Mouse (Mus musculus) intestine, embryonic 14.5 days (tissue): ENCODE measurements around the gene Mtfp1. TPM values are rescaled to one million over a fixed set of nuclear protein-coding genes. Genes with fewer than 3 reads are reported as not detected.
A peak's percentile ranks its signal among the peaks of the same experiment; 100 is the strongest.

Experiments
- ATAC-seq: fragments of 200-750 bp; cut with Nextera tagmentation; replicated peaks from 2 replicates; pipeline ENCODE4 v1.8.0; 2017; ENCODE audit warnings: low read depth, moderate number of reproducible peaks, moderate TSS enrichment, moderate library complexity; ENCODE audit not compliant: low FRiP score, low TSS enrichment
- DNase-seq: peaks from one replicate; pipeline ENCODE4 v3.0.0-alpha.2; 2018; ENCODE audit warnings: low spot score
- H3K27ac ChIP-seq: fragments of 300-500 bp; sonication (generic); 2 replicates; pipeline ENCODE4 v1.5.1; 2014; ENCODE audit warnings: low read depth, mild to moderate bottlenecking, control low read depth
- H3K27me3 ChIP-seq: fragments of 300-500 bp; sonication (generic); replicated peaks from 2 replicates; pipeline ENCODE4 v1.6.1; 2014; ENCODE audit warnings: low read length, control low read depth; ENCODE audit not compliant: control insufficient read depth, insufficient read depth
- H3K36me3 ChIP-seq: fragments of 300-500 bp; sonication (generic); 2 replicates; pipeline ENCODE4 v1.6.1; 2014; ENCODE audit warnings: low read length, control low read depth; ENCODE audit not compliant: control insufficient read depth, insufficient read depth
- H3K4me1 ChIP-seq: fragments of 300-500 bp; sonication (generic); replicated peaks from 2 replicates; pipeline ENCODE4 v1.6.1; 2014; ENCODE audit warnings: low read length, control low read depth, mixed read lengths; ENCODE audit not compliant: control insufficient read depth, insufficient read depth
- H3K4me2 ChIP-seq: fragments of 300-500 bp; sonication (generic); 2 replicates; pipeline ENCODE4 v1.6.1; 2014; ENCODE audit warnings: low read length
- H3K4me3 ChIP-seq: fragments of 300-500 bp; sonication (generic); 2 replicates; pipeline ENCODE4 v1.5.1; 2014; ENCODE audit warnings: low read depth, low read length, control low read depth, mixed read lengths
- H3K9ac ChIP-seq: fragments of 300-500 bp; sonication (generic); 2 replicates; pipeline ENCODE4 v1.6.1; 2014; ENCODE audit warnings: mild to moderate bottlenecking, low read length
- H3K9me3 ChIP-seq: fragments of 300-500 bp; sonication (generic); 2 replicates; pipeline ENCODE4 v1.6.1; 2016; ENCODE audit warnings: low read length, control low read depth; ENCODE audit not compliant: control insufficient read depth
- WGBS: fragments of 180-500 bp; shearing (Covaris S2); extraction: QIAGEN DNeasy Blood & Tissue Kit; methylation state at CpG from one replicate; pipeline ENCODE4 v1.1.7; 2014; 5-methylcytosine and 5-hydroxymethylcytosine counted together
- polyA plus RNA-seq: library from polyadenylated mRNA; unstranded; fragments of >200 nt; fragmentation: Nextera tagmentation; extraction: Ambion mirVana; gene quantifications from 2 replicates; pipeline ENCODE4 v1.2.1, GENCODE M21; 2014

The Mtfp1 gene
- polyA plus RNA-seq, 1 experiment from 2014 or later: 25.2 TPM

DNA sequence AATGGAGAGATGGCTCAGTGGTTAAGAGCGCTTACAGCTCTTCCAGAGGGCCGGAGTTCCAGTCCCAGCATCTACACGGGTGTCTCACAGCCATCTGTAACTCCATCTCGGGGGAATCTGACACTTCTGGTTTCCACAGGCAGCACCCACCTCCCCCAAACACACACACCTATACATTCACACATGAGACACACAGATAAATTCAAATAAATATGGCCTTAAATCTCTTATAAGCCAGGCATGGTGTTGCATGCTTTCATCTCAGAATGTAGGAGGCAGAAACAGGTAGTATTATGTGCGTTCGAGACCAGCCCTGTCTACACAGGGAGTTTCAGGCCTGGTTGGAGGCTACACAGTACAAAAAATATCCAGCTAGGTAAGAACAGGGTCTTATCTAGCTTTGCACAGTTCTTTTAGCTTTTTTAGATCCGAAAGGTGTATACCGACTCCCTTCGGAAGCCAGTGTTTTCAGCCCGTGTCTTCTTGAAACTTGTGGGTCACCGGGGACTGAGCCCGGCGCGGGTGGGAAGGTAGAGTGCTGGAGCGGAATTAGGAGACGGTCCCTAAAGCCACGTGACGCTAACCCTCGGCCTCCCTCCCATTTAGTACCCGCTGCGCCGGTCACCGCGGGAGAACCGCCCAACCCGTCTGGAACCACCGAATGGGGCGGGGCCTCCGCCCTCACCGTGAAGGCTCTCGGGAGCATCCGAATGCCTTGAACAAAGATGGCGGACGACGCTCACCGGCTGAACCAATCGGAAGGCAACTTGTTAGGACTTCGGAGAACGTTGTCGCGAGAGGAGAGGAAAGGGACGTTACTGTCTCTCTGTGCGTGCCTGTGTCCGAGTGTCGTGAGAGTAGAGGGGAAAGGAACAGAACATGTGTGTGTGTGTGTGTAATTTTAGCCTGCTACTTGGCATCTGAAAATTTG, 1.1 kb upstream of the Mtfp1 start:
- Histone ChIP-seq H3K9ac (peak overlapping the region; percentile 62), H3K36me3 (peaks cover 11% of the 10 kb centered on the region), H3K9me3 (no peaks in the 10 kb centered on the region), H3K4me1 (peaks cover 15% of the 10 kb centered on the region), H3K27me3 (no peaks in the 10 kb centered on the region), H3K27ac (peak overlapping the region; percentile 83), H3K4me3 (peak overlapping the region; percentile 59), H3K4me2 (peak overlapping the region; percentile 70)
- 3% methylated on average over 45 of the region's 45 CpGs for WGBS
- DNase-seq: peak; percentile 94
- peak; percentile 91 for ATAC-seq

DNA sequence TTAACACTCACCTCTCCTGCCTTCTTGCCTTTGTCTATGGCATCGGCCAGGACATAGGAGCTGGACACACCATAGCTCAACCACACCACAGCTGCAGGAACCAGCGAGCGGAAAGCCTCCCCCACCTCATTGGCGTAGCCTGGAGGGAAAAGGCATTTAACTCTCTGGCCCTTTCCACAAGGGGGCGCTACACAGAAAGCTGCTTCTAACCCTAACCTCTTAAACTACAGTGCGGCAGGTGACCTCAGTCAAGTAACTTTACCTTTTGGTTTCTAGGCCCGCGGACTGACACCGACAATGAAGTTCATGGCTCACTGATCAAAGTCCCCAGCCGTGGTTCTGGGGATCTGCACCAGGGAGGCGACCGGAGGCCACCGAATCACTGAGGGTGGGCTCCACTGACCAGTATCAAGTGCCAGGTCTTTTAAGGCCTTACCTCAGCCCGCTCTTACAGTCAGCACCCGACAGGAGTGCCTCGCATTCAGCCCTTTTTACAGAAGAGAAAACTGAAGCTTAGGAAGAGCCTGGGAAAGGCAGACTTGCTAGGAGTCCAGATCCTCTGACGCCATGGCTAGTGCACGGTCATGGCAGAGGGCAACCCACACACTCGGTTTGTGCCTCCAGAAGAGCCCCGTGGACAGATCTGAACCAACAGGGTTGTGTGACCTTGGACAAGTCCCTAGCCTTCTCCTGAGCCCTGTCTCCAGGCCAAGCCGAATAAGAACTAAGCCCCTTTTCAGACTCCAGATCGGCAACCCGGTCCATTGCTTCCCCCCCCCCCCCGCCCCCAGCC, 671 bp downstream of the Mtfp1 start:
- 10% methylated on average over 24 of the region's 24 CpGs for WGBS
- Histone ChIP-seq H3K4me3 (peak overlapping the region; percentile 59), H3K9me3 (no peaks in the 10 kb centered on the region), H3K27me3 (no peaks in the 10 kb centered on the region), H3K36me3 (peaks cover 12% of the 10 kb centered on the region), H3K4me1 (peaks cover 15% of the 10 kb centered on the region), H3K4me2 (peak overlapping the region; percentile 70), H3K9ac (peak overlapping the region; percentile 45), H3K27ac (peak overlapping the region; percentile 66)
- ATAC-seq: peak; percentile 3; the same call in 1 of the 2 replicates
- DNase-seq: peak; percentile 82

DNA sequence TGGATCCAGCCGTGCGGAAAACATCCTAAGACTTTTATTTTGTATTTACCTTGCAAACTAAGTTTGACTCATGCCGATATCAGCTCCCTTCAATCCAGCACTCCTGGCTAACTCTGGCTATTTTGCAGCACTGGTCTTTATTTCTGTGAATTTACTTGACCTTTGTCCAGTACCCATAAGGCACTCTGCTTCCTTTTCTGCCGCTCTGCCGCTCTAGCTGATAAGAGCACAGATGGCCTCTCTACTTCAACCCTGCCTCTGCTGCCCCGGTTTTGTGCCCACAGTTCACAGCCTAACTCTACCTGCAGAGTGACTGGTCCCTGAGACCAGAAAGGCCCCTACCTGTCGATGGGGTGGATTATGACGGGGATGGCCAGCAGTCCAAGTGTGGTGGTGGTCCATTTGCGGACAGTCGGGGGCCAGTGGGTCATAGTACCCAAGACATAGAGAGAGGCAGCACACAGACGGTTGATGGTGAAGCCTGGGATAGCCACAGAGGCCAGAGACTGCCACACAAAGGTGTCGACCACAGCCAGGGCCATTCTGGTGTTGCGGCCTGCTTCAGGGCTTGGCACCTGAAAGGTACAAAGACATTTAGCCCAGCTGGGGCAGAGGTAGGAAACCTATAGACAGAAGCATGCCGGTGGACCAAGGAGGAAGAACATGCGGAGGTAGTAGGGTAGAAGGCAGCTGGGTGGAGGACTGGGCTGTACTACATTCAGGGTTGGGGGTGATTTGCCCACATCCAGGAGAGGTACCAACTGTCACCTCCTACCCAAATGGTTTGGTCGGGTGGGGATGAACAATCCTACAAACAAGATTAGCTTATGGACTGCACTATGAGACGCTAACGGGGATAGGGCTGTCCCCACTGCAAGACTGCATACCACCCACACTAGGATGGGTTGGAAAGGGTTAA, 1.5 kb downstream of the Mtfp1 start:
- DNase-seq: no peak
- H3K9me3 ChIP-seq: no peaks in the 10 kb centered on the region
- H3K4me2 ChIP-seq: peak overlapping the region; percentile 70
- no peak overlapping the region for H3K9ac ChIP-seq
- WGBS: 79% methylated on average over 18 of the region's 18 CpGs
- H3K36me3 ChIP-seq: peaks cover 12% of the 10 kb centered on the region
- no peaks in the 10 kb centered on the region for H3K27me3 ChIP-seq
- peaks cover 15% of the 10 kb centered on the region for H3K4me1 ChIP-seq
- H3K4me3 ChIP-seq: peak overlapping the region; percentile 59; the same call in 1 of the 2 replicates
- ATAC-seq: no peak
- peak overlapping the region; percentile 51 for H3K27ac ChIP-seq

DNA sequence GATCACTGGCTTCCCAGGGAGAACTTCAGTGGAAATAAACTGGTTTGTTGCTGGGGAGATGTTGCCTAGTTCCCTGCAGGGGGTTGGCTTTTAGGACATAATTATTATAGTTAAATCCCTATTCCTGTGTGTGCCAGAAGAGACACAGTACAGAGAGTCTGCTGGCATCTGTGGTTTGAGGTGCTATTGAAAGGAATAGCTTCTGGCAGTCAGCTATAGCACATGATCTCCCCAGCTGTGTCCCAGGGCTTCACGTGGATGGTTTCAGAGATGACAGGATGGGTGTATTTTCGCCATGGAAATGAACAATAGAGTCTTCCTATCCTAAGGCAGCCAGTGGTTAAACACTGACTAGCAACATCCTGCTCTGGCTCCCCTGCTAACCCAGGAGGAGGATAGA, 8.0 kb downstream of the Mtfp1 start:
- peaks cover 11% of the 10 kb centered on the region for H3K36me3 ChIP-seq
- no peaks in the 10 kb centered on the region for H3K9me3 ChIP-seq
- no peaks in the 10 kb centered on the region for H3K4me1 ChIP-seq
- H3K4me2 ChIP-seq: no peak overlapping the region
- H3K27me3 ChIP-seq: no peaks in the 10 kb centered on the region
- no peak overlapping the region for H3K27ac ChIP-seq
- no peak overlapping the region for H3K4me3 ChIP-seq
- no peak for DNase-seq
- 64% methylated on average over 2 of the region's 2 CpGs for WGBS
- no peak for ATAC-seq
- H3K9ac ChIP-seq: no peak overlapping the region

DNA sequence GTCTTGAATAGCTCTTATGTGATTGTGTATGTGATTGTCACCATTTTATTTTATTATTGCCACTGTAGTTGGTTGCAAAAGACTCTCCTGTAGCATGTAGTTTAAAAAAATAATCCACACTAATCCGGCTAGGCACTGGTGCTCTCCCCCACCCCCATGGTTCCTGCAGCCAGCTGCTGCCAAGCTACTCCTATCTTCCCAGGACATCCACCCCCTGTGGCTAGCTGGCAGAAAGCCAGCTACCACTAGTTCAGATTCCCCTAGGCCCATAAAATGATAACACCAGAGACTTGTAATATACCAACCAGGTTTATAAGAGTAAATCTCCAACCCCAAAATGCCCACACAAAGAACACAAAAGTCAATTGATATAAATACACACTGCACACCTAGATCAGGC, 9.0 kb downstream of the Mtfp1 start:
- DNase-seq (no peak), ATAC-seq (no peak)
- no peaks in the 10 kb centered on the region for H3K27me3 ChIP-seq
- whole genome bisulfite sequencing: 68% methylated on average over 1 of the region's 1 CpGs
- H3K4me2 ChIP-seq: no peak overlapping the region
- no peak overlapping the region for H3K4me3 ChIP-seq
- no peaks in the 10 kb centered on the region for H3K4me1 ChIP-seq
- H3K36me3 ChIP-seq: peaks cover under 1% of the 10 kb centered on the region
- no peak overlapping the region for H3K9ac ChIP-seq
- no peak overlapping the region for H3K27ac ChIP-seq
- no peaks in the 10 kb centered on the region for H3K9me3 ChIP-seq

DNA sequence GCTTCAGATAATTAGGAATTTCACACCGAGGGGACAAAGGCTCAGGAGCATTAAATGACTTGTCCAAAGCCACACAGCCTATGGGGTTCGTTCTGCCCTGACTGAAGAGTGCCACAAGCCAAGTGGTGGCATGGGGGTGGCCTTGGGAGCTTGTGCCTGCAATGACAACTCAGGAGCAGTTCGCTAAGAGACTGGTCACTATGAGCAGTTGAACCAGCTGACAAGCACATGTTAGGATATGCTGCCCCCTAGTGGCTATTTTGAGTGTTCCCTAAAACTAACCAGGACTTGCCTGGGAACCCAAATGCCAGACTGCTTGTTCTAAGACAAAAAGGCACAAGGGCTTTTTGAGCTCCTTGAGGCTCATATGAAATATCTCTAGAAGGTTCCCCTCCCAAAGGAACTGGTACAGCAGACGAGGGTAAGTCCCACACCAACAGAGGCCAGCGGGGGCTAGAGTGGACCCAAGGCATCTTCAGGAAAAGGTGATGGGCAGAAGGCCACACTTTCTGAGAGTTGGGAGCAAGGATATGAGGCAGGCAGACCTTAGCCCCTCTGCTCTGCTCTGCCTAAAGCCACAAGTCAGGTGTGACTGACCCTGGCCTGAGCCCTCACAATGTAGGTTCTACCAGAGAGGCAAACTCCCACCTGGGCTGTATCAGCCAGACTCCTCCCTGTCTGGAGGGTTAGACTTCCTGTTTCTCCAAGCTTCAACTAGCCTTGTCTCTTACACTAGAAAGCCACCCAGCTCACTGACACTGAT, 11.7 kb downstream of the Mtfp1 start:
- DNase-seq: peak; percentile 75
- Histone ChIP-seq H3K4me2 (no peak overlapping the region), H3K4me1 (no peaks in the 10 kb centered on the region), H3K9me3 (no peaks in the 10 kb centered on the region), H3K9ac (no peak overlapping the region), H3K36me3 (no peaks in the 10 kb centered on the region), H3K27me3 (no peaks in the 10 kb centered on the region), H3K4me3 (no peak overlapping the region), H3K27ac (no peak overlapping the region)
- ATAC-seq: no peak
- WGBS: 39% methylated on average over 5 of the region's 5 CpGs

DNA sequence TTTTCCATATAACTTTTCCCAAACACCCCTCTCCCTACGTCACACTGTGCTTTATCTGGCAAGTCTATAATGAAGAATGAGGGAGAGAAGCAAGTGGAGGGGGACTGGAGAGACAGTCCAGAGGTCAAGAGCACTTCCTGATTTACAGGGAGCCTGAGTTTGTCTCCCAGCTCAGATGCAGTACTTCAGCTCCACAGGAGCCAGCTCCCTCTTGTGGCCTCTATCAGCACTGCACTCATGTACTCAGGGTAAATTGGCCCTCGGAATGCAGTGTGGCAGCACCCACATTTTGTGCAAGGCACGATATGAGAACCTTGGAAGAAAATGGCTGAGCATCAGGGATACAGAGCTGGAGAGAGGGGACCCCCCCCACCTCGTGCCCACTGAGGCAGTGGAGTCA, 15.0 kb downstream of the Mtfp1 start:
- H3K9ac ChIP-seq: no peak overlapping the region
- DNase-seq (peak; percentile 86), ATAC-seq (no peak)
- H3K4me2 ChIP-seq: no peak overlapping the region
- H3K27ac ChIP-seq: no peak overlapping the region
- H3K9me3 ChIP-seq: no peaks in the 10 kb centered on the region
- no peaks in the 10 kb centered on the region for H3K36me3 ChIP-seq
- no peaks in the 10 kb centered on the region for H3K4me1 ChIP-seq
- no peak overlapping the region for H3K4me3 ChIP-seq
- no peaks in the 10 kb centered on the region for H3K27me3 ChIP-seq
- 11% methylated on average over 4 of the region's 4 CpGs for WGBS
